Mouse (Mus musculus) colon, adult 2 months (tissue): ENCODE data around the gene Col19a1. TPM values are rescaled to one million over a fixed set of nuclear protein-coding genes. Genes with fewer than 3 reads are reported as not detected.

Experiments
- polyA plus RNA-seq: library from polyadenylated mRNA; depleted of rRNA; stranded (reverse); fragments of >200 nt; gene quantifications from 2 replicates; pipeline ENCODE4 v1.2.3, GENCODE M21; 2012; rRNA removed

Col19a1 gene
- polyA plus RNA-seq = not detected in 2 replicates

DNA sequence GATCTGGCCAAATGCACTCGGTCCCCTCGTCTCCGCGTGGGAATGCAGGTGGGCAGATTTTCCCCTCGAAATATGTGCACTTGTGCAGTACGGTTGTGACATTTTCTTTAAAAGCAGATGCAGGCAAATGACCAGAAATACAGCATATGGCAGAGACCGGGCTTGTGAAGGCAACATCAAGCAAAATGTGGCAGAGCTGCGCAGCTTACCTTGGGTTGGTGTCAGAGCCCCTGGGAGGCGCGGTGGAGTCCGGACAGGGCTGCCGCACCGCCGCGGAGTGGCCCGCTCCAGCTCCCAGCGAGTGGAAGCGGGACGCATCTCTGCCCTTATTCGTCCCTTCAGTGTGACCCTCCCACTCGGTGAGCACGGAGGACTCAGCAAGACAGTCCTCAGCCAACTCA, at the start of gene Col19a1:
TSS of gene Col19a1 (minus strand) at position 332 of the 401 bp plus-strand sequence.

Other genes with a start within 250 kb of the Col19a1 start
- 18.4 and 22.5 TPM in 2 replicates for gene Lmbrd1, start 91.2 kb upstream of the Col19a1 start, polyA plus RNA-seq